Mouse (Mus musculus) ES-E14 (cell line): Measurements from ENCODE around the gene Naga. TPM values are rescaled to one million over a fixed set of nuclear protein-coding genes. Genes with fewer than 3 reads are reported as not detected.

Experiments used
- DNase-seq: peaks from one replicate; pipeline ENCODE4 v3.0.0-alpha.2; 2013; ENCODE audit warnings: low read depth, low spot score
- H3K27ac ChIP-seq: 2 replicates; pipeline ENCODE4 v1.5.1; 2012; ENCODE audit warnings: low read depth, mild to moderate bottlenecking, low read length, moderate library complexity, mixed read lengths; ENCODE audit not compliant: poor library complexity, insufficient read depth, severe bottlenecking
- H3K36me3 ChIP-seq: 2 replicates; pipeline ENCODE4 v1.6.1; 2012; ENCODE audit warnings: mild to moderate bottlenecking, low read length, moderate library complexity, mixed read lengths; ENCODE audit not compliant: control insufficient read depth, poor library complexity, insufficient read depth, severe bottlenecking
- H3K4me1 ChIP-seq, 2 experiments: fragments of 150-350 bp in 1 of 2; sonication (generic) in 1 of 2; 2 replicates each; pipeline ENCODE4 v1.6.1; 2012; ENCODE audit warnings: low read length in 2 of 2, mild to moderate bottlenecking in 1 of 2, mixed read lengths in 1 of 2; ENCODE audit not compliant: control insufficient read depth in 2 of 2, insufficient read depth in 2 of 2, poor library complexity in 1 of 2
- H3K4me3 ChIP-seq, 2 experiments: fragments of 150-350 bp in 1 of 2; sonication (generic) in 1 of 2; 2 replicates each; pipeline ENCODE4 v1.5.1; 2012; ENCODE audit warnings: low read length in 2 of 2, low read depth in 1 of 2, mild to moderate bottlenecking in 1 of 2, mixed read lengths in 1 of 2; ENCODE audit not compliant: insufficient read depth in 1 of 2, poor library complexity in 1 of 2, severe bottlenecking in 1 of 2
- H3K9ac ChIP-seq: 2 replicates; pipeline ENCODE4 v1.6.1; 2012; ENCODE audit warnings: low read depth, mild to moderate bottlenecking, low read length, mixed read lengths; ENCODE audit not compliant: poor library complexity, insufficient read depth, severe bottlenecking
- H3K9me3 ChIP-seq: fragments of 150-350 bp; sonication (generic); 2 replicates; pipeline ENCODE4 v1.6.1; 2012; ENCODE audit warnings: low read depth, mild to moderate bottlenecking, low read length; ENCODE audit not compliant: control insufficient read depth, insufficient read depth
- CHD2 ChIP-seq: IDR thresholded peaks from 2 replicates; pipeline ENCODE4 v1.6.1; 2014; ENCODE audit warnings: mild to moderate bottlenecking, low read depth, low read length, inconsistent platforms
- HCFC1 ChIP-seq: IDR thresholded peaks from 2 replicates; pipeline ENCODE4 v1.6.1; 2012; ENCODE audit warnings: low read length, inconsistent platforms, borderline replicate concordance; ENCODE audit not compliant: insufficient read depth
- MAFK ChIP-seq: IDR thresholded peaks from 2 replicates; pipeline ENCODE4 v1.6.1; 2014; ENCODE audit warnings: mild to moderate bottlenecking, low read depth, low read length, inconsistent platforms; ENCODE audit not compliant: insufficient read depth
- ZC3H11A ChIP-seq: IDR thresholded peaks from 2 replicates; pipeline ENCODE4 v1.6.1; 2012; ENCODE audit warnings: low read depth, mild to moderate bottlenecking, inconsistent platforms, low read length, borderline replicate concordance
- ZNF384 ChIP-seq: IDR thresholded peaks from 2 replicates; pipeline ENCODE4 v1.6.1; 2012; ENCODE audit warnings: low read depth, low read length, inconsistent platforms
- in situ Hi-C, 2 experiments: fragments of 600-800 bp; cut with MboI; formaldehyde crosslinking; loops; one replicate each; pipeline ENCODE4 v1.15.1; 2025; ENCODE audit warnings: low sequenced_read_pairs in 2 of 2, inconsistent platforms in 1 of 2; ENCODE audit not compliant: unreplicated experiment in 2 of 2
- total RNA-seq: library from RNA; depleted of rRNA; stranded (reverse); fragments of 300-350 nt; gene quantifications from 2 replicates; pipeline ENCODE4 v1.2.3, GENCODE M21; 2012

The Naga gene
- total RNA-seq, 1 experiment = 17.6 TPM

GRCm38 (mm10) chr15:82345820-82346470 lies 7.2 kb upstream of the Naga start:
- H3K4me3 ChIP-seq = peak overlapping the region; percentile 79 to 87
- peaks cover 6 to 10% of the 10 kb centered on the region in 2 experiments for H3K4me1 ChIP-seq
- H3K9ac ChIP-seq = peak overlapping the region; percentile 91
- H3K27ac ChIP-seq = peak overlapping the region; percentile 65
- peak; percentile 99 for DNase-seq
- TF ChIP-seq ZC3H11A (no peak), HCFC1 (no peak; the same call in 1 of the 2 replicates), MAFK (no peak), ZNF384 (no peak), CHD2 (peak; percentile 96)
- in situ Hi-C loops = no loop called here
- peaks cover 23% of the 10 kb centered on the region for H3K36me3 ChIP-seq
- H3K9me3 ChIP-seq = no peaks in the 10 kb centered on the region

GRCm38 (mm10) chr15:82344971-82345370 lies 6.2 kb upstream of the Naga start:
- Histone ChIP-seq H3K9me3 (no peaks in the 10 kb centered on the region), H3K27ac (no peak overlapping the region), H3K36me3 (peaks cover 19% of the 10 kb centered on the region), H3K4me3 (no peak overlapping the region), H3K4me1 (peaks cover 10 to 13% of the 10 kb centered on the region in 2 experiments), H3K9ac (no peak overlapping the region; the same call in 1 of the 2 replicates)
- TF ChIP-seq ZC3H11A (no peak), MAFK (no peak), HCFC1 (no peak), ZNF384 (no peak), CHD2 (no peak)
- in situ Hi-C loops = no loop called here
- no peak for DNase-seq

GRCm38 (mm10) chr15:82343368-82344287 lies 4.9 kb upstream of the Naga start:
- in situ Hi-C loops = no loop called here
- H3K9me3 ChIP-seq = no peaks in the 10 kb centered on the region
- peaks cover 8% of the 10 kb centered on the region for H3K36me3 ChIP-seq
- no peak overlapping the region for H3K27ac ChIP-seq
- no peak for TF ChIP-seq ZC3H11A
- no peak for TF ChIP-seq HCFC1
- TF ChIP-seq ZNF384 = no peak
- no peak for TF ChIP-seq CHD2
- no peak for TF ChIP-seq MAFK
- H3K4me1 ChIP-seq = peaks cover 11 to 13% of the 10 kb centered on the region in 2 experiments
- H3K9ac ChIP-seq = no peak overlapping the region
- DNase-seq = no peak
- H3K4me3 ChIP-seq = no peak overlapping the region

- Histone ChIP-seq H3K36me3 (no peaks in the 10 kb centered on the region; the same call in 1 of the 2 replicates), H3K4me1 (peaks cover 10 to 16% of the 10 kb centered on the region in 2 experiments), H3K9ac (no peak overlapping the region), H3K9me3 (no peaks in the 10 kb centered on the region), H3K4me3 (no peak overlapping the region), H3K27ac (no peak overlapping the region)
- DNase-seq = no peak
- in situ Hi-C loops = no loop called here
- TF ChIP-seq MAFK = no peak
- no peak for TF ChIP-seq ZC3H11A
- no peak for TF ChIP-seq HCFC1
- TF ChIP-seq CHD2 = no peak
- TF ChIP-seq ZNF384 = no peak
Measured at GRCm38 (mm10) chr15:82342543-82342935, 3.8 kb upstream of the Naga start.
